Mouse (Mus musculus) T-helper 17 cell (primary cell): ENCODE data around the gene Gm7029.

Source experiments
- in situ Hi-C, 2 experiments: fragments of 300-600 bp; cut with MboI, MseI; formaldehyde crosslinking; loops; 1 replicate in 1 of 2; 2 replicates in 1 of 2; pipeline ENCODE4 v1.15.1; 2025; ENCODE audit warnings: high pct_unique_total_duplicates in 2 of 2

Gene Gm7029

DNA sequence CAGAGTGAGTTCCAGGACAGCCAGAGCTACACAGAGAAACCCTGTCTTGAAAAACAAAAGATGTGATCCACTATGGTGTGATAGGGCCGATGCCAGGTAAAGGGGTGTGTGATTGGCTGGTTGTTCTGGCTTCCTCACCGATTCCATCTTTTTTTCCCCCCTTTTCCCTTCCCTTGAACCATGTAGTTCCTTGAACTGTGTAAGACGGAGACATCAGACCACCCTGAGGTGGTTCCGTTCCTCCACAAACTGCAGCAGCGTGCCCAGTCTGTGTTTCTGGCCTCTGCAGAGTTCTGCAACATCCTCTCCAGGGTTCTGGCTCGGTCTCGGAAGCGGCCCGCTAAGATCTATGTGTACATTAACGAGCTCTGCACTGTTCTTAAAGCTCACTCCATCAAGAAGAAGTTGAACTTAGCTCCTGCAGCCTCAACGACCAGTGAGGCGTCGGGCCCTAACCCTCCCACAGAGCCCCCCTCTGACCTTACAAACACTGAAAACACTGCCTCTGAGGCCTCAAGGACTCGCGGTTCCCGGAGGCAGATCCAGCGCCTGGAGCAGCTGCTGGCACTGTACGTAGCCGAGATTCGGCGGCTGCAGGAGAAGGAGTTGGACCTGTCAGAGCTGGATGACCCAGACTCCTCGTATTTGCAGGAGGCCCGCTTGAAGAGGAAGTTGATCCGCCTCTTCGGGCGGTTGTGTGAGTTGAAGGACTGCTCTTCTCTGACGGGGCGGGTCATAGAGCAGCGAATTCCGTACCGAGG, 37.6 kb downstream of the Gm7029 start:
- in situ Hi-C loops, result loop anchor here in 1 of 2 experiments (10.0 to 25.0 kb wide), 2 partner anchors 284 to 926 kb away; partner anchors contain the start of genes Dxo, Psmb8 and Stk19

DNA sequence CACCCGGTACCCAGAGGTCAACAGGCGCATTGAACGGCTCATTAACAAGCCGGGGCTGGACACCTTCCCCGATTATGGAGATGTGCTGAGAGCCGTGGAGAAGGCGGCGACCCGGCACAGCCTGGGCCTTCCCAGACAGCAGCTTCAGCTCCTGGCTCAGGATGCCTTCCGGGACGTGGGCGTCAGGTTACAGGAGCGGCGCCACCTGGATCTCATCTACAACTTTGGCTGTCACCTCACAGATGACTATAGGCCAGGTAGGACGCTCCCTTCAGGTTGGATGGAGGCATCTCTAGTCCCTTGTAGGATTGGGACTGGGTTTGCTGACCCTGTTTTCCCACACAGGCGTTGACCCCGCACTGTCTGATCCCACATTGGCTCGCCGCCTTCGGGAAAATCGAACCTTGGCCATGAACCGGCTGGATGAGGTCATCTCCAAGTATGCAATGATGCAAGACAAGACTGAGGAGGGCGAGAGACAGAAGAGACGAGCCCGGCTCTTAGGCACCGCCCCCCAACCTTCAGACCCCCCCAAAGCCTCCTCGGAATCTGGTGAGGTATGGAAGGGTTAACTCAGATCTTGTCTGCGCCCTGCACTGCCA, 38.3 kb downstream of the Gm7029 start:
- in situ Hi-C loops, result loop anchor here in 1 of 2 experiments (10.0 to 25.0 kb wide), 2 partner anchors 283 to 925 kb away; partner anchors contain the start of genes Dxo, Psmb8 and Stk19

DNA sequence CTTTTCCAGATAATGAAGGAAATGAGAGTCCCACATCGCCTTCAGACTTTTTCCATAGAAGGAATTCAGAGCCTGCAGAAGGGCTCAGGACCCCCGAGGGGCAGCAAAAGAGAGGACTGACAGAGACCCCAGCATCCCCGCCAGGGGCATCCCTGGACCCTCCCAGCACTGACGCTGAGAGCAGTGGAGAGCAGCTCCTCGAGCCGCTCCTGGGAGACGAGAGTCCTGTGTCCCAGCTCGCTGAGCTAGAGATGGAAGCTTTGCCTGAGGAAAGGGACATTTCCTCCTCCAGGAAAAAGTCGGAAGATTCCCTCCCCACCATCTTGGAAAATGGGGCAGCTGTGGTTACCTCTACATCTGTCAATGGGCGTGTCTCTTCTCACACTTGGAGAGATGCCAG, 39.6 kb downstream of the Gm7029 start:
- in situ Hi-C loops, result loop anchor here in 1 of 2 experiments (10.0 to 25.0 kb wide), 2 partner anchors 282 to 924 kb away; partner anchors contain the start of genes Dxo, Psmb8 and Stk19

GRCm38 (mm10) chr17:33913905-33914304, 40.3 kb downstream of the Gm7029 start:
- in situ Hi-C loops, result loop anchor here in 1 of 2 experiments (10.0 to 25.0 kb wide), 2 partner anchors 281 to 923 kb away; partner anchors contain the start of genes Dxo, Psmb8 and Stk19

DNA sequence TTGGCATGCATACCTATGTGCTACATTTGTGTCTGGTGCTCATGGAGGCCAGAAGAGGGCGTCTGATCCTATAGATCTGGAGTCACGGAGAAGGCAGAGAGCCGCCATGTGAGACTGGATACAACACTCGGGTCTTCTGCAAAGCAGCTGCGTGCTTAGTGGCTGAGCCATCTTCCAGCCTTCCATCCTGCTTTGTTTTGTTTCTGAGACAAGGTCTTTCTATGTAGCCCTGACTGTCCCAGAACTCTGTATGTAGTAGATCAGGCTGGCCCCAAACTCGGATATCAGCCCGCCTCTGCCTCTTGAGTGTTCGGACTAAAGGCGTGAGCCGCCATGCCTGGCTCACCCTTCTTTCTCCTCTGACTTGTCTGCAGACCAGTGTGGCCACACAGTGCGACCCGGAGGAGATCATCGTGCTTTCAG, 41.3 kb downstream of the Gm7029 start:
- in situ Hi-C loops, result loop anchor here in 1 of 2 experiments (10.0 to 25.0 kb wide), 2 partner anchors 280 to 922 kb away; partner anchors contain the start of genes Dxo, Psmb8 and Stk19

DNA sequence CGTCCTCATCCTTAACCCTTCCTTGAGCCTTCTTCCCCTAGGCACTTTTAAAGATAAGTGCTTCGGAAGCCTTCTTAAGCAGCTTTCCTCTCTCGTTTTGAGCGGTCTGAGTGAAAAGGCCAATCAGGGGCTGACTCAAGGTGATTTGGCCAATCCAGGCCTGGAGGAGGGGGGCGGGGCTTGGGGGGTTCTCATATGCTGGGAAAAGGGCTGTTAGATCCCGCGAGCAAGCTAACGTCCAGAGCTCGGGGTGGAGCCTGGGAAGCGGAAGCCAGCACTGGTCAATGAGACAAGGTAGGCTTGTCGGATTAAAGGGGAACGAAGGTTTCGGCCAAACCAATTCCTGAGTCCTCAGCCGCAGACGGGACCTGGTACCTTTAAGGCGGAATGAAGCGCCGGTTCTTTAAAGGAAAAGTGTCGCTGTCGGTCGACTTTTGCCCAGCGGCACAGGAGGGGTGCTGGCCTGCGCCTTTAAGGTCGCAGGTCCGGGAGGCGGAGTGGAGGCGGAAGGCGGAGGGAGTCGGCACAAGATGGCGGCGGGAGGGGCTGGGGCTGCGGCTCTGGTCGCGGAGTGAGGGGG, 42.1 kb downstream of the Gm7029 start, which contains the start of the genes Tapbp and Zbtb22:
Tapbp (plus strand) TSS at position 229 of the 580 bp plus-strand sequence.
Zbtb22 (plus strand) TSS at position 234 of the 580 bp plus-strand sequence.
- in situ Hi-C loops, result loop anchor here in 1 of 2 experiments (10.0 to 25.0 kb wide), 2 partner anchors 279 to 922 kb away; partner anchors contain the start of genes Dxo, Psmb8 and Stk19

- in situ Hi-C loops, result loop anchor here in 1 of 2 experiments (10.0 to 25.0 kb wide), 2 partner anchors 279 to 921 kb away; partner anchors contain the start of genes Dxo, Psmb8 and Stk19
Measured at GRCm38 (mm10) chr17:33916294-33916693, 42.7 kb downstream of the Gm7029 start.

DNA sequence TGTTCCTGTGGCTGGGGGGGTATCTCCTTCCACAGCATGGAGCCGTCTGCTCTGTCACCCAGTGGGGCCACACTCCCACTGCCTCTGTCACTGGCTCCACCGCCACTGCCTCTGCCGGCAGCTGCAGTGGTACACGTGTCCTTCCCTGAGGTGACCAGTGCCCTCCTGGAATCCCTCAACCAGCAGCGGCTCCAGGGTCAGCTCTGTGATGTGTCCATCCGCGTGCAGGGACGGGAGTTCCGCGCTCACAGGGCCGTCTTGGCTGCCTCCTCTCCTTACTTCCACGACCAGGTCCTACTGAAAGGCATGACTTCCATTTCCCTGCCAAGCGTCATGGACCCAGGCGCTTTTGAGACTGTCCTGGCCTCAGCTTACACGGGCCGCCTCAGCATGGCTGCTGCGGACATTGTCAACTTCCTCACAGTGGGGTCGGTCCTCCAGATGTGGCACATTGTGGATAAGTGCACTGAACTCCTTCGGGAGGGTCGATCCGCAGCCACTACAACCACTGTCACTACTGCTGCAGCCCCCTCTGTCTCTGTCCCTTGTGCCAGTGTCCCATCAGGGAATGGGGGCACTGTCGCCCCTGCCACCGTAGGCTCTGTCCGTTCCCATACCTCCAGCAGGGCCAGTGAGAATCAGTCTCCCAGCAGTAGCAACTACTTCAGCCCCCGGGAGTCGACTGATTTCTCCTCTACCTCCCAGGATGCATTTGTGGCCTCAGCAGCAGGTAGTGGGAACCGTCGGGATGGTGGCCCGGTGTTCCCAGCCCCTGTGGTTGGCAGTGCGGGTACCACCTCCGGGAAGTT, 43.4 kb downstream of the Gm7029 start:
- in situ Hi-C loops, result loop anchor here in 1 of 2 experiments (10.0 to 25.0 kb wide), 2 partner anchors 278 to 920 kb away; partner anchors contain the start of genes Dxo, Psmb8 and Stk19

- in situ Hi-C loops, result loop anchor here in 1 of 2 experiments (10.0 to 25.0 kb wide), 2 partner anchors 277 to 920 kb away; partner anchors contain the start of genes Dxo, Psmb8 and Stk19
Measured at GRCm38 (mm10) chr17:33917656-33918292, 44.1 kb downstream of the Gm7029 start.

GRCm38 (mm10) chr17:33918293-33919203, 44.9 kb downstream of the Gm7029 start:
- in situ Hi-C loops, result loop anchor here in 1 of 2 experiments (10.0 to 25.0 kb wide), 2 partner anchors 276 to 919 kb away; partner anchors contain the start of genes Dxo, Psmb8 and Stk19

GRCm38 (mm10) chr17:33919351-33920281, 46.0 kb downstream of the Gm7029 start:
- in situ Hi-C loops, result loop anchor here in 1 of 2 experiments (10.0 to 25.0 kb wide), 2 partner anchors 275 to 918 kb away; partner anchors contain the start of genes Dxo, Psmb8 and Stk19

GRCm38 (mm10) chr17:33920282-33921097, 46.9 kb downstream of the Gm7029 start:
- in situ Hi-C loops, result loop anchor here in 1 of 2 experiments (25.0 kb wide), 1 partner anchor 917 kb away; the partner anchor contains the start of genes Dxo and Stk19

DNA sequence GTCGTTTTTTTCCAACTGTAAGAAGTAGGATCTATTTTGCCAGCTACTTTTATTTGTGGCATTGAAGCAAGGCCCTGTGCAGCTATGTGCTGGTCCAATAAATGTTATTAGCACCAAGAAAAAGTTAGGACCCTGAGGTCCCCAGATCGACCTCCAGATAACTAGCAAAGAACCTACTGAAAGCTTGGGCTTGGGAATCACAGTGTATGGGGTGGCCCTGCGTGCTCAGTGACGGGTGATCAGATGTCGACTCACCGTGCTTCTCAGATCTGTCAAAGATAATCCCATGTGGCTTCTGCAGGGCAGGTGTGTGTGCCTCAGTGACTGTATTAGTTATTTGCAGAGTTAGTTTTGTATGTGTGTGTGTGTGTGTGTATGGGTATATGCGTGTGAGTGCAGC, 47.7 kb downstream of the Gm7029 start:
- in situ Hi-C loops, result loop anchor here in 1 of 2 experiments (25.0 kb wide), 1 partner anchor 916 kb away; the partner anchor contains the start of genes Dxo and Stk19
